Mouse (Mus musculus): ENCODE measurements around the gene Slc5a5.

The Slc5a5 gene

GRCm38 (mm10) chr8:70851837-70852236 lies 40.7 kb downstream of the Slc5a5 start:
- DNase-seq, result no peak

- DNase-seq, result no peak
These were observed 41.6 kb downstream of the Slc5a5 start for GRCm38 (mm10) chr8:70850947-70851346.

- no peak for DNase-seq
These were observed 42.3 kb downstream of the Slc5a5 start for GRCm38 (mm10) chr8:70850132-70850845.

DNA sequence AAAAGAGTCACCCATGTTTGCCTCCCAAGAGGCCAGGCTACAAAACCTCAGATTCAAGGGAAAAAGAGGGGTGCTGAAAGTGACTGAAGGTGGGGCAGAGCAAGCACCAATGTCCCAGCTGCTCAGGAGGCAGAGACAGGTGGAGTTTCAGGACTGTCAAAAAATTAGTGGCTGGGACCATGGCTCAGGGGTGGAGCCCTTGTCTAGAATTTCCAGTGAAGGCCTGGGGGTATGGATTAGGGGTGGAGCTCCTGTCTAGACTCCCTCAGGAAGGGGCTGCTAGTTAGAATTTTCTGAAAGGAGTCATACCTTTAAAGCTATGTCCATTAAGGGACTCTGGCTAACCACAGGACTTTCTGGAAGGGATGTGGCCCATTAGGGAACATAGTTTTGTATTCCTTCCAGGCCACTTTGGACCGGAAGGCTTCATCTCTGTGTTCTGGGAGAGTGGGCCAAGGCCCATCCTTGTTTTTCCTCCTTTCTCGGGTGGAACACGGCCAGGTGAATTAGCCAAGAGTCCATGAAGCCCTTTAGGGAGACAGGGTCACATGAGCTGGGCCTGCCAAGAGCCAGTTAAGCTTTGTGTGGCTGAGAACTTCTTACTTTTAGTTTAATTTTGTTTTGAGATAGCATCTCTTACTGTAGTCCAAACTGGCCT lies 43.1 kb downstream of the Slc5a5 start:
- no peak for DNase-seq

DNA sequence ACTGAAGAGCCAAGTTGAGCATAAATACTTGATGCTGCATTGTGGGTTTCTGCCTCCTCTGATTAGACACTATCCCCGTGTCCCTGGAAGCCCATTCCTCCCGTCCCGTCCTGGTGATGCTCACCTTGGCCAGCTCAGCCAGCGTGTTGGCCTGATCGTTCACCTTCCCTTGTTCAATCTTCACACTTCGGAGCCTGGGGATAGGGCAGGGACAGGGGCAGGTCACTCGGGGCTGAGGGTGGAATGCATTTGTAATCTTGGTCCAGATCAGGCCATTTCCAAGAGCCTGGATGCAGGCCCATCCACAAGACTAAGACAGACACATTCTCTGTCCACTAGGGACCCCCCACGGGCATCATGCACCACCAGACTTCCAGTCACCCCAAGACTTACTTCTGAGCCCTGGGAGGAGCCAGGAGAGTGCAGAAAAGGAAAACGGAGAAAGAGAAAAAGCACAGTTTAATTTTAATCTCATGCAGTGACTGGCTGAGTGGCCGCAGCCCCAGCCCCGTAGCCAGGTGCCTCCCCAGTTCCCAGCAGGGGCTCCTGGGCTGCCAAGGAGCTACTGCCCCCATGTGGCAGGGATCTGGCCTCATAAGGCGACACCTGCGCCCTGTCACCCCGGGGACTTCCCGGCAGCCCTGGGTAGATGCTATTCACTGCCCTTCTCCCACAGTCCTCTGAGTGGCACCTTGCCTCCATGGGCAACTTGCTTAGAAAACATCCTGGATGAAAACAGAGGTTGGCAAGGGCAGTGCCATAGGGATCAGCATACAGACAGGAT lies 46.0 kb downstream of the Slc5a5 start:
- no peak for DNase-seq

- DNase-seq, result no peak
These were observed 47.4 kb downstream of the Slc5a5 start for GRCm38 (mm10) chr8:70845108-70845507.

DNA sequence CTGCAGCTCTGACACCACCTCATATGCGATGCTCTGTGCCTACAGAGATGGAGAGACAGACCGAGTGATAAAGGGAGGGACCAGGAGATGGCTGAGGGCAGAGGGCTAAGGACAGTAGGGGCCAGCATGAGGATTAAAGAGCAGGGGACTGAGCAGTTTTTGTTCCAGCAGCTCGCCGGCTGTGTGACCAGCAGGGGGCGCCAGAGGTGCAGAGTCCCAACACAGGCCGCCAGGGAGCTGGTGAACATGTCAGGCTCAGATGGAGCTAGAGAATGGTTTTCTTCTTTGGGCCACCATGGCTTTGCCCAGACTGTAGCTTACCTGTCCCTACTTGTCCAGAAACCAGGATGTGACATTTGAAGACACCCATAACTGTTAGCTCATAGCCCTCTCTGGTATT lies 48.0 kb downstream of the Slc5a5 start:
- peak; percentile 86 for DNase-seq

GRCm38 (mm10) chr8:70843941-70844340 lies 48.6 kb downstream of the Slc5a5 start:
- no peak for DNase-seq

DNA sequence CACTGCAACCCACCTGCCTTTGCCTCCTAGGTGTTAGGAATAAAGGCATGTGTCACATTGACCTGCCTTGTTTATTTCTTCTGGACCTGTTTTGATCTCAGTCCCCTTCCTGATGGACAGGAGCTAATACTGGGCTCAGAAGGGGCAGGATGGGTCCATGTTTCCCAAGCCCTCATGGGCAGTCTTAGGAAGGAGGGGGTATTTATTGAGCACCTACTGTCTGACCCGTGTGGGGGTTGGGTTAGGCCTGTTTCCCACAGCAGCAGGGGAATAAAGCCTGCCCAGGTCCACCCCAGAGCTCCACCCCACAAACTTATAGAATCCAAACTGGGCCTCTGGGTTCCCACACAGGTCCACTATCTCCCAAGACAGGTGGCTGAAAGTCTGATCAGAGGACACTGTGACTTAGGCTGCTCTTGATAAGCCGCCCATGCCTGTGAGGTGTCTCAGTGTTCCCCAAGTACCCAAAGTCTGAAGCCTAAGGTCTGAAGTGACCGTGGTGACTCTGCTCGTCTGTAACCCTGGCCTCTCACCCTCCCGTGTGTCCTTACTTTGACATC lies 49.3 kb downstream of the Slc5a5 start:
- DNase-seq, result no peak

DNA sequence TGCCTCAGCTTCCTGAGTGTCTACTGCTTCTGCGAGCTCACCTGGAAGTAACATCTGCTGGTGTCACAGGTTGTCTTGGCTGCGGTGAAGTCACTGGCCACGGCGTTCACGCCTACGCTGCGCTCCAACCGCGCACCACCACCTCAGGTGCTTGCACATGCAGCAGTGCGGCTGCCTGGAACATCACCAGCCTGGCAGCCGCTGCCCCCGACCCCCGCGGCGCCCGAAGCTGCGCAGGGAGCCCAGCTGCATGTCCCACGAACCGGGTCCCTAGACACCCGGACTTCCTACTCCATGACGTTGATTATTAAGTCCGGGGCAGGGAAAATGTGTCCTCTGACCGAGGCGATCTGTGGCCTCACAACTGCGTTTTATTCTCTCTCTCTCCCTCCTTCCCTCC lies 50.1 kb downstream of the Slc5a5 start:
- DNase-seq, result no peak

DNA sequence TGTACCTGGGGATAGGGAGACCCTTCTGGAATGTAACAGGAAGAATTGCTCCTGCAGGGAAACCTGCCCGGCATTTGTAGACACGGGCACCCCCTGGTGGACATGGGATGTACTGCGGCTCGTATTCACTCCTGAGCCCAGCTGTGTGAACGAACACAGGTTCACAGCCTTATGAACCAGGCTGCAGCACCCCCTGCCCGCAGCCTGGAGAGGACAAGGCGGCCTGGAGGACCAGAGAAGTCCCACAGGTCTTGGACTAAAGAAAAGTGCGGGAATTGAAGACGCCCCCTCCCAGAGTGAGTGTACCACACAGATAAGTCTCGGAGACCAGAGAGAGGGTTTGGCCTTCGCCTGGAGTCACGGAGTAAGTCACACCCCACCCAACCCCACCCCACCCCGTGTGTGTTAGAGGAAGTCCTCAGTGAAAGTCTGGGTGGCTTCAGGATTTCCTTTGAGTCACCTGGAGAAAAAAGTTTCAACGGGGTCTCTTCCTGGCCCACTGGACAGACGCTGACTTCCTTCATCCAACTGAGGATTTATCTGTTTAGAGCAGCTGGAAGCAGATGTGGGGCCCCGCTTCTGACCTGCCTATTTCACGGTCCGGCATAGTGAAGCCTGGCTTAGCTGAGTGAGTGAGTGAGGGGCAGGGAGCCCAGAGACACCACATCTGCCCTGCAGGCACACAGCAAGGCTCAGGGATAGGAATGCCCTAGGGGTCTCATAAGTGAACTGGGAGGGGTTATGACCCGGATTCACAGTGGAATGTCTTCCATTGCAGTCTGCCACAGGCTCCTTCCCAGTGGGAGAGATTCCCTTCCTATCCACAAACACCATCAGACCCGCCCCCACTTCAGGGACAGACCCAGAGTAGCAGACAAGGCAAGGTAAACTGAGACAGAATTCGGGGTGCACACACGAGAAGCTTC lies 51.1 kb downstream of the Slc5a5 start:
- peak; percentile 83 for DNase-seq

GRCm38 (mm10) chr8:70840590-70840989 lies 52.0 kb downstream of the Slc5a5 start:
- DNase-seq, result no peak

- peak; percentile 100 for DNase-seq
These were observed 52.9 kb downstream of the Slc5a5 start, which contains the start of gene Arrdc2 for GRCm38 (mm10) chr8:70839408-70840351. Arrdc2 (minus strand) TSS chr8:70839720.

DNA sequence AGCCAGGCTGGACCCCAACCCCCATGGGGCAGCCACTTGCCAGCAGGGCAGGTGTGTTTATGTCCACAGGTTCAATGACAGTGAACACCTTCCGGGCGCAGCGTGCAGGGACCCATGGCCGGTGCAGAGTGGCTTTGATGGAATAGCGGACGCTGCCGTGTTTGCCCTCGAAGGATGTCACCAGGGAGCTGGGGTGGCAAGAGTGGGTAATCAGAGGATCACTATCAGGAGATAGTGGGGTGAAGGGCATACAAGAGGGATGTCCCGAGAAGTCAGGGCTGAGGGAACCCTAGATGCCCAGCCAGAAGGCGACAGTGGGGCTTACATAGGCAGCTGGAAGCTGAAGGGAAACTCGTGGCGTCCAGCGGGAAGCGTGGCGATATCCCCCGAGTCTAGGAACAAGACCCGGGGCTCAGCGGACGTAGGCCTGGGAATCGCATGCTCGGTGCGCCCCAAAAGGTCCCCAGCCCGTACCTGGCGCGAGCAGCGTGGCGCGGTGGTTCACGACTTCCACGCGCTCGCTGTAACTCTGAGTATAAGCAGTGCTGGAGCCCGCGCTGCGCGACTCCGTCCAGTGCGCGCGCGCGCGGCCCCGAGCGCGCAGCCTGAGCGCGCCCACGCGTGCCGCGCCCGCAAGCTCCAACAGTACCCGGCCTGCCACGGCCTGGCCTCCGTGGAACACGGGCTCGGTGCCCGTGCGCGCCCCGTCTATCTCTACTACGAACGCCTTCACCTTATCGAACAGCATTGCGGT lies 53.7 kb downstream of the Slc5a5 start:
- no peak for DNase-seq

DNA sequence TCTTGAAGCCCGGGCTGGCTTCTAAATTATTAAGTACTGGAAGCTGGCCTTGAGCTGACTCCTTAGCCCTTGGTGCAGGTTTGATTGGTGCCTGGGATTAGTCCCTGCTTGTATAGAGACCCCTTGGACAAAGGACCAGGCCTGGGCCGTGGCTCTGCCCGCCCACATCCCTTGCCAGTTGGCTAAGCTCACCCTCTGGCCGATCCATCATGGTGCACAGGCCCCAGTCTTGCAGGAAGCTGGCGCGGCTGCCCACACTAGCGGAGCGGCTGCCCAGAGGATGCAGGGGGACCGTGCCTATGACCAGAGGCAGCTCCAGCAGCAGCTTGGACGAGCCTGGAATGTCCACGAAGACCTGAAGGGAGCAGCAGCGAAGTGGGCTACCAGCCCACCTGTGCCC lies 55.9 kb downstream of the Slc5a5 start:
- DNase-seq, result no peak

DNA sequence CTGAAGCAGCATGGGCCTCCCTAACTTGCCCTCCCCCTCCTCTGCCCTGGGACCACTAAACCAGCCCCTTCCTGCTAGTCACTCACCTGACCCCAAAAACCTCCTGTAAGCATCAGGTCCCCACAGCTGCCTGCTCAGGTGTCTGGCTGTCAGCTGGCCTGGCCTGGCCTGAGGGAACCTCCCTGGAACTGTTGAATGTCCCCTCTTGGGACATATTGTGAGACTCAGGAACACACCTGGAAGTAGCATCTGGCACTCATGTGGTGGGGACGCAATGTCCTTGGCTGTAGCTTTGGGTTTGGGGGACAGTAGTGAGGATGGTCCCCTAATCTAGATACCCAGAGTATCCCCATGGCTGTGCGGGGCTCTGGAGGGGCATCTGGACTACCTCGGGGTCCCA lies 58.5 kb downstream of the Slc5a5 start:
- no peak for DNase-seq

DNA sequence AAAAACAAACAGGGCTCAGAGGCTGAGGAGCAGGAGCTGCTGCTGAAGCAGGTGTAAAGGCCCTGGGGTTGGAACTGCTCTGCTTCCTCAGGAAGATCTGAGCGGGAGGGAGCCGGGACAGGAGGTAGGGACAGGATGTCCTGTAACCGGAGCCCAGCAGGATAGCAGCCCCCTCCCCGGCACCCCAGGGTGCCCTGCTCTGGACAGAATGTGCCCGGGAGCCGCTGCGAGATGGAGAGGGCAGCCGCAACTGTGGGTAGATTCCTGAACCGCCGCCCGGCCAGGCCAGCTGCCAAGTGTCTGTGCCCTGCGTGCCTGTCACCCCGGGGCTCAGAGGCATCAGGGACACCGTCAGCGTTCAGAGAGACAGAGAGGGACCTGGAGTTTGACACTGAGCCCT lies 59.0 kb downstream of the Slc5a5 start:
- peak; percentile 75 for DNase-seq

GRCm38 (mm10) chr8:70833018-70833482 lies 59.5 kb downstream of the Slc5a5 start:
- DNase-seq, result no peak

Measured in layer of hippocampus, adult 9-11 months (tissue).